Mouse (Mus musculus) layer of hippocampus, postnatal 14 days (tissue): ENCODE data around the gene Alkbh3. TPM values are rescaled to one million over a fixed set of nuclear protein-coding genes. Genes with fewer than 3 reads are reported as not detected.

Experiments
- DNase-seq, 2 experiments: peaks; one replicate each; pipeline ENCODE4 v3.0.0; 2021 to 2022; ENCODE audit warnings: low spot score in 2 of 2, mixed read lengths in 1 of 2
- total RNA-seq, 2 experiments: library from RNA; stranded (reverse); gene quantifications; 2 replicates each; pipeline ENCODE4 v1.2.3; 2021

Gene Alkbh3
- total RNA-seq, 2 experiments from 2014 or later = 21.0 to 26.7 TPM

DNA sequence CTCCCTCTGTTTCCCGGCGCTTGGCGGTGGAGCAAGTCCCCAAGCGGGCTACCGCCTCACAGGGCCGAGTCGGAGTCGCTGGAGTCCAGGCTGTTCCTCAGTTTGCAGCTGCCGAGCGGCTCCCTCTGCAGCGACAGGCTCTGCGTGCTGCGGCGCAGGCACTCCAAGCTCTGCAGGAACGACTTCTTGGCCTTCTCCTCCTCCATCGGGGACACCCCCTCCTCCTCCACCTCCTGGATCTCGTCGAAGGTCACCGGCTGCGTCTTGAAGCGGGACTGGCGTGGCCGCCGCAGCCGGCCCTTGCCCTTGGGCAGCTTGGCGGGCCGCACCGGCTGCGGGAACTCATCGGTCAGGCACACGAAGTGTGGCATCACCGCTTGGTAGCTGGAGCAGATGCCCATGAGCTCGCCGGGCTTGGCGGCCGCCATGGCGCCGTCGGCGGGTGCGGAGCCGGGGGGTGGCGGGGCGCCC is 54.2 kb downstream of the Alkbh3 start:
- DNase-seq = peak; percentile 43 to 70

DNA sequence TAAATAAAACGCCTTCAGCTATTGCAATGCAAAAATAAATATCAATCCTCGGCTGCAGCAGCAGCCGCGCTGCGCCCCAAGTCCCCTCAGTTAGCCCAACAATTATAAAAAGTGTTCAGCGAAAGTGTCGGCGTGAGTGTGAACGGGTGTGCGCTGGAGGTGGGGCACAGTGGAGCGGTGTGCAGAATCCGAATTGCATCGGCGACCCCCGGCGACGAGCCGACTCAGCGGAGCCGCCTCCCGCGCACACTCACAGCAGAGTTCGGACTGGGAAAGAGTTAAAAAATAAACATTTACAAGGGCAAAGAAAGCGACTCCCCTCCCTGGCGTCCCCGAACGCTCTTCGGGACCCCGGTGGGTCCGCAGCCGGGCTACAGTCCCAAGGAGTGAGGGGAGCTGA is 54.7 kb downstream of the Alkbh3 start:
- DNase-seq = no peak

DNA sequence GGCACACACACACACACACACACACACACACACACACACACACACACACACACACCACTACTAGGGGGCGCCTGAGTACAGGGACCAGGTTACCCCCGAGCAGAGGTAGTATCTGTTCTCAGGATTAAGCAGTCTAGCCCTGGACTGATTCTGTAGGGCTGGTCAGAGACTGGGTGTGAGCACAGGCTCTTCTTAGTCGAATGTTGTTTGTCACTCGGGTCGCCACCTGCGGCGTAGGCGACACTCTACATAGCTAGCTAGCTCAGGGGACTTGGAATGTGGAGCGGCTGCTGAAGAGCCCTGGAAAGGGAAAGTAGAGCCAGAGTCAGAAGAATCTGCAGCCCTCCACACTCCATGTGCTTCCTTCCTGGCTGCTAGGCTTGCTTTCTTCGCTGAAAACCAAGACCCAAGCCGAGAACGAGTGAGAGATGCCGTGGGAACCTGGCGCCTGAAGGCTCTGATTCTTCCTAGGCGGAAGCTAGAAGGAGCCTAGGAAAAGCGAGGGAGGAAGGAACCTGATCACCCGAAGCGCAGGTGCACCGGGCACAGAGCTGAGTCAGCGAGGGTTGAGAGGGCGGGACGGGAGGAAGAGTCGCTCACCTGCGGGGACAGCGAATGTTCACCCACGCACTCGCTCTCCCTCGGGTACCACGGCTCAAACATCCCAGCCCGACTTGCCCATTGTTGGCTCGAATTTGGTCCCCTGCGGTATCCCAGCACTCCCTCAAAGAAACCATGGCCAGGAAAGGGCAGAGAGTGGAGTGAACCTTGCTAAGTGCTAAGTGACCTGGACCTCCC is 55.6 kb downstream of the Alkbh3 start:
- DNase-seq = peak in 1 of 2 experiments; percentile 28

DNA sequence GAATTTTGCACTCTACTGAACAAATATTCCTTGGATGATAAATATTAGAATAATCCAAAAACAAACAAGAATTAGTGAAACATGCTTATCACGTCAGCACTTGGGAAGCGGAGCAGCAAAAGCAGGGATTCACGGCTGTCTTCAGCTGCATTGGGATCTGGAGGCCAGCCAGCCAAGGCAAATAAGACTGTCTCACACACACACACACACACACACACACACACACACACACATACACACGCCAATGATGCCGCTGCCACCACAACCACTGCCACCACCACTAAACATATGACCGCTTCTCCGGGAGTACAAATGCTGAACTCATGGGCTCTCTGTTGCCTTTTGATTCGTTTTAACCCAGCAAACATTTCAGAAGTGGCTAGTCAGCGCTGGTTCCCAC is 56.9 kb downstream of the Alkbh3 start:
- DNase-seq = no peak

DNA sequence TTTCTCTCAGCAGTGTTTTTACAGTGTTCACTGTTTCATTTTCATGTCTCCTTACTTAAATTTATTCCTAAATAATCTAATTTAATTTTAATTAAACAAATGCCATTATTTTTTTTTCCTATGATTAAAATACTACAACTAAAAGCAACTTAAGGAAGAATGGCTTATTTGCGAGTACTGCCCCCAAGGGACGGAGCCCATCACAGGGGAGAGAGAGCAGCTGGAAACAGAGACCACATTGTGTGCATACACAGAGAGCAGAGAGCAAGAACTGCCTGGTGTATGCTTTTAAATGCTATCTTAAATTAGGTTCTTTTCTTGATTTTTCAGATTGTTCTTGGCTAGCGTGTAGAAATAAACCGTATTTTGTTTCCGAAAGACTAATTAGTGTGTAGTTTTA is 63.6 kb downstream of the Alkbh3 start:
- DNase-seq = no peak

GRCm38 (mm10) chr2:93944855-93945254 is 65.8 kb downstream of the Alkbh3 start:
- no peak for DNase-seq

- no peak for DNase-seq
Measured at GRCm38 (mm10) chr2:93944099-93944498, 66.5 kb downstream of the Alkbh3 start.

- peak in 1 of 2 experiments; percentile 31 for DNase-seq
Measured at GRCm38 (mm10) chr2:93941670-93942069, 68.9 kb downstream of the Alkbh3 start.

- no peak for DNase-seq
Measured at GRCm38 (mm10) chr2:93938534-93938933, 72.1 kb downstream of the Alkbh3 start.

Other genes with a start within 250 kb of the Alkbh3 start
- gene Ext2, start 188.2 kb downstream of the Alkbh3 start, total RNA-seq = 10 to 100 TPM; 50.7 to 58.4 TPM
- 1 to 10 TPM; 4.4 to 4.7 TPM for gene Accs, start 160.9 kb downstream of the Alkbh3 start, total RNA-seq
- under 1 TPM; 0.72 to 0.90 TPM for gene Accsl, start 141.7 kb downstream of the Alkbh3 start, total RNA-seq
- gene Gm13889, start 53.6 kb downstream of the Alkbh3 start, total RNA-seq = 10 to 100 TPM; 48.0 to 49.2 TPM
- gene Gm27027, start 14.5 kb downstream of the Alkbh3 start, total RNA-seq = not detected
- gene Hsd17b12, start 147.2 kb upstream of the Alkbh3 start, total RNA-seq = 10 to 100 TPM; 84.8 to 91.3 TPM